Mouse (Mus musculus) intestine, postnatal 0 days (tissue): ENCODE measurements around the gene Atf3. TPM values are rescaled to one million over a fixed set of nuclear protein-coding genes. Genes with fewer than 3 reads are reported as not detected.

Experiments
- ATAC-seq: fragments of 200-750 bp; cut with Nextera tagmentation; 2 replicates; pipeline ENCODE4 v1.8.0; 2017; ENCODE audit warnings: mild to moderate bottlenecking, moderate TSS enrichment, moderate library complexity
- H3K27ac ChIP-seq: fragments of 300-500 bp; sonication (generic); 2 replicates; pipeline ENCODE4 v1.5.1; 2014; ENCODE audit warnings: mild to moderate bottlenecking, low read depth, low read length, moderate library complexity
- H3K27me3 ChIP-seq: fragments of 300-500 bp; sonication (generic); replicated peaks from 2 replicates; pipeline ENCODE4 v1.6.1; 2014; ENCODE audit warnings: low read length, mixed read lengths; ENCODE audit not compliant: control insufficient read depth, insufficient read depth
- H3K36me3 ChIP-seq: fragments of 300-500 bp; sonication (generic); 2 replicates; pipeline ENCODE4 v1.6.1; 2014; ENCODE audit warnings: mild to moderate bottlenecking, moderate library complexity; ENCODE audit not compliant: control insufficient read depth, insufficient read depth
- H3K4me1 ChIP-seq: fragments of 300-500 bp; sonication (generic); replicated peaks from 2 replicates; pipeline ENCODE4 v1.6.1; 2014; ENCODE audit warnings: antibody characterized with exemption, low read length, mixed read lengths; ENCODE audit not compliant: control insufficient read depth, insufficient read depth
- H3K4me2 ChIP-seq: fragments of 300-500 bp; sonication (generic); replicated peaks from 2 replicates; pipeline ENCODE4 v1.6.1; 2014; ENCODE audit warnings: low read depth, mild to moderate bottlenecking, moderate library complexity
- H3K4me3 ChIP-seq: fragments of 300-500 bp; sonication (generic); 2 replicates; pipeline ENCODE4 v1.5.1; 2014; ENCODE audit warnings: low read depth, low read length
- H3K9ac ChIP-seq: fragments of 300-500 bp; sonication (generic); 2 replicates; pipeline ENCODE4 v1.6.1; 2014; ENCODE audit warnings: mild to moderate bottlenecking, low read depth, low read length
- H3K9me3 ChIP-seq: fragments of 300-500 bp; sonication (generic); 2 replicates; pipeline ENCODE4 v1.6.1; 2016; ENCODE audit warnings: mixed run types; ENCODE audit not compliant: control insufficient read depth
- CTCF ChIP-seq: sonication (generic); IDR thresholded peaks from 2 replicates; pipeline ENCODE4 v1.5.1; 2016; ENCODE audit warnings: low read depth, mild to moderate bottlenecking, control low read depth, antibody characterized with exemption, moderate library complexity
- WGBS: fragments of 180-500 bp; shearing (Covaris S2); extraction: QIAGEN DNeasy Blood & Tissue Kit; methylation state at CpG from one replicate; pipeline ENCODE4 v1.1.7; 2014; 5-methylcytosine and 5-hydroxymethylcytosine counted together
- polyA plus RNA-seq: library from polyadenylated mRNA; unstranded; fragments of >200 nt; fragmentation: Nextera tagmentation; extraction: Ambion mirVana; gene quantifications from 2 replicates; pipeline ENCODE4 v1.2.1, GENCODE M21; 2015

Atf3 gene
- polyA plus RNA-seq, 1 experiment from 2014 or later = 5.0 TPM

DNA sequence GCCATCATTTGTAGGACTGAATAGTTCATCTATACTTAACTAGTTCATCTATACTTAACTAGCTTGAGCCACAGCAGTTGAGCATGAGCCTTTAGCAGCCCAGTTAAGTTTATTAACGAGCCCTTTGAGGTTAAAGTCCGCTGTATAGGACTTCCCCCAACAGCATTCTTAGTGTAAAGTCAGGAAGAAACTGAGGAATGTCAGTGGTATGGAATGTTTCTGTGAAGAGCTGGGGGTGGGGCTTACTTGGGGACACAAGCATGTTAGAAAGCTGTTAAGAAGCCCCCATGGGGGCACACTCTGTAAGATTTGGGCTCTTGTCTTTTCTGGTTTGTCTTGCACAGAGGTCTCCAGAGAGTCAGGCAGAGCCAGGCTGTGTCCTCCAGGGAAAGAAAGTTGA, 38.0 kb downstream of the Atf3 start:
- no peaks in the 10 kb centered on the region for H3K9me3 ChIP-seq
- H3K4me3 ChIP-seq = peak overlapping the region; percentile 14; the same call in 1 of the 2 replicates
- no peak overlapping the region for H3K27ac ChIP-seq
- WGBS = 14% methylated on average over 2 of the region's 2 CpGs
- ATAC-seq = no peak
- no peak for TF ChIP-seq CTCF
- peaks cover 5% of the 10 kb centered on the region for H3K27me3 ChIP-seq
- H3K9ac ChIP-seq = no peak overlapping the region
- H3K36me3 ChIP-seq = no peaks in the 10 kb centered on the region
- H3K4me2 ChIP-seq = peak overlapping the region; percentile 58
- peaks cover 28% of the 10 kb centered on the region for H3K4me1 ChIP-seq

DNA sequence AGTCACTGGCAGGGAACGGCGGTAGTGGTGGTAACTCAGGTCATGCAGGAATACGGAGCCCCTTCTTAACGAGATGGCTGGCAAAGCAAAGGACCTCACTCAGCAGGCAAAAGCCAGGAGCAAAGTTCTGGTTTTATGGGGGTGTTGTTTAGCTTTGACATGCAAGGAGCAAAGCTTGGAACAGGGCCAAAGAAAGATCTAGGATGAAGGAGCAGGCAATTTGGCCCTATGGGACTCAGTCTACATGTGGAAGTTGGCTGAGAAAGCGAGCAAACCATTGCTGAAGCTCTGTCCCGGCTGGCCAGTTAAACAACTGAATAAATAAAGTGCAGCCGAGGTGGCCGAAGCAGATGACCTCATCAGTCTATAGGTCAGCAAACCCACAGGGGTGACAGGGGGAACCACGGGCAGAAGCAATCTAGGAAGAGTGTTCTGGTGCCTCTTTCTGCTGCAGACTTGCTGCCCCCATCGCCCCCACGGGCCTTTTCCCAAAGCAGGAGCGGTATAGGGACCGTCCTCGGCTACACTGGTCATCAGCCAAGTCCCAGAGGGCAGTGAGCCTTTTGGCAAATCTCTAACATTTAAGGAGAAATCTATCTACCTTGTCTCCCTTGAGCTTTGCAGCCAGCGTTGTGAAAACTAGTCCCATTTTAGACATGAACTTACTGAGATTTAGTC, 39.2 kb downstream of the Atf3 start:
- no peak for ATAC-seq
- H3K27ac ChIP-seq = no peak overlapping the region
- WGBS = 26% methylated on average over 15 of the region's 15 CpGs
- H3K4me3 ChIP-seq = no peak overlapping the region
- H3K4me1 ChIP-seq = peaks cover 23% of the 10 kb centered on the region
- no peaks in the 10 kb centered on the region for H3K27me3 ChIP-seq
- TF ChIP-seq CTCF = no peak
- H3K4me2 ChIP-seq = peak overlapping the region; percentile 43
- no peaks in the 10 kb centered on the region for H3K9me3 ChIP-seq
- H3K36me3 ChIP-seq = no peaks in the 10 kb centered on the region
- no peak overlapping the region for H3K9ac ChIP-seq

DNA sequence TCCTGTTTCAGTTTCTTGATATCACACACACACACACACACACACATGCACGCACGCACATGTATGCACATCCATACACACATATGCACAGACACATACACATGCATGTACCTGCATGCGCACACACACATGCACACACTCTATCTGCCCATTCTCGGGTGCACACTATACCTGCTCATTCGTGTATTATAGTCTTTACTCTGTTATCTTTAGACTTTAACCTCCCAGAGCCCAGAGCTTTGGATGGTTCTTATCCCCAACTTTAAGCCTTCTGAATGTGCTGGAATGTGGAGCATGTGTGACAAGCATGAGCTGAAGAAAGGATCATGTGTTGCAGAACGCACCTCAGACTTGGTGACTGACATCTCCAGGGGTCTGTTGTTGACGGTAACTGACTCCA, 41.0 kb downstream of the Atf3 start:
- no peaks in the 10 kb centered on the region for H3K27me3 ChIP-seq
- H3K4me2 ChIP-seq = no peak overlapping the region
- no peak for TF ChIP-seq CTCF
- H3K27ac ChIP-seq = no peak overlapping the region
- no peak overlapping the region for H3K9ac ChIP-seq
- H3K36me3 ChIP-seq = 0 out of 2 replicates have a peak, but pooled peaks cover 2% of the 10 kb centered on the region
- no peak overlapping the region for H3K4me3 ChIP-seq
- 54% methylated on average over 7 of the region's 7 CpGs for WGBS
- peaks cover 23% of the 10 kb centered on the region for H3K4me1 ChIP-seq
- ATAC-seq = peak; percentile 32; the same call in 1 of the 2 replicates
- H3K9me3 ChIP-seq = no peaks in the 10 kb centered on the region

DNA sequence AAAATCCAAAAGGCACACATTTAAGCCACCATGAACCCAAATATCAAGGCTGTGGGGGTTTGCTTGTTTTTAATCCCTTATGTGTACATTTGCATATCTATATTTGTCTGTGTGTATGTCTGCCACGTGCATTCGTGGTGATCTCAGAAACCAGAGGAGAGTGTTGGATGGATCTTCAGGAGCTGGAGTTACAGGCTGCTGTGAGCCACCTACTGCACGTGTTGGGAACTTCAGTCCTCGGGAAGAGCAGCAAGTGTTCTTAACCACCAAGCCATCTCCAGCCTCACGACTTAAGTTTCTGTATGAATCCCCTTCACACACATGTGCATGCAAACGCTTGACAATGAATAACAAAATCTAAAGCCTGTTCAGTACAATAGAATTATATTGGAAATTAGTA, 45.4 kb downstream of the Atf3 start:
- Histone ChIP-seq H3K36me3 (peaks cover 13% of the 10 kb centered on the region; the same call in 1 of the 2 replicates), H3K9ac (no peak overlapping the region), H3K27me3 (no peaks in the 10 kb centered on the region), H3K4me3 (no peak overlapping the region), H3K4me2 (no peak overlapping the region), H3K4me1 (no peaks in the 10 kb centered on the region), H3K9me3 (no peaks in the 10 kb centered on the region), H3K27ac (no peak overlapping the region)
- TF ChIP-seq CTCF = peak; percentile 78
- WGBS = 13% methylated on average over 6 of the region's 6 CpGs
- no peak for ATAC-seq

DNA sequence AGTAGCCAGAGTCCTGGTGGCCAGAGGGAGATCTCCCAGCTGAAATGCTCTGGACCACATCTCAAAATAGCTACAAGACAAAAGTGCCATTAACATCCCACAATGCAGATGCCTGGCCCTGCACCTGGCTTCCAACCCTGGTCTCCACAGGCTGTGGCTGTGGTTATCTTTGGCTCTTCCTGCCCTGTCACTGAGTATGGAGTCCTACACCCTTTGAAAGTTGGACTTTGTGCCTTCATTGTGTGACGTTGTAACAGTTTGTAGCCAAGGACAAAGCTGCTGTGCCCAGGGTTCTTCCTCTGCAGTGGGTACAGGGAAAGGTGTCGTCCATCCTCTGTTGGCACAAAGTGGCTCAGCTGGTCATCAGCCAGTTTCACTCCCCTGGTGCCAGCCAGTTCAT, 47.4 kb downstream of the Atf3 start:
- Histone ChIP-seq H3K36me3 (peaks cover 13% of the 10 kb centered on the region; the same call in 1 of the 2 replicates), H3K9ac (no peak overlapping the region), H3K27ac (no peak overlapping the region), H3K27me3 (no peaks in the 10 kb centered on the region), H3K4me1 (no peaks in the 10 kb centered on the region), H3K9me3 (no peaks in the 10 kb centered on the region), H3K4me3 (no peak overlapping the region), H3K4me2 (no peak overlapping the region)
- peak; percentile 56 for ATAC-seq
- WGBS = 50% methylated on average over 2 of the region's 2 CpGs
- TF ChIP-seq CTCF = no peak

DNA sequence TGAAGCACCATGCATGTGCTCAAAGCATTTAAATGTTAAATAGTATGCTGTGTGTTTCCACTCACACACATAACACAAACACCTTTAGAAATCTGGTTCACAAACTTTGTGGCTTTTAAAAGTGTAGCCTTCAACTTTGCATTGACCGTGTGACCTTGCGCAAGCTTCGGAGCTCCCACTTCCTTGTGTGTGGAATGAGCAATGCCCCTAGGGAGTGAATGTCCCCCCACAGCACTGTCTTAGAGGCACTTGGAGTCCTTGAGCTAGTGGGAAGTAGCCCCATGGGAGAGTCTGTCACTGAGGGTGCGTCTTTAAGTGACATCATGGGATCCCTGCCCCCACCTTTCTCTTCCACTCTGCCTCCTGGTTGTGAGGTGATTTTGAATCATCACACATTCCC, 51.6 kb downstream of the Atf3 start:
- Histone ChIP-seq H3K4me1 (no peaks in the 10 kb centered on the region), H3K36me3 (peaks cover 4% of the 10 kb centered on the region; the same call in 1 of the 2 replicates), H3K9ac (no peak overlapping the region), H3K4me2 (no peak overlapping the region), H3K9me3 (no peaks in the 10 kb centered on the region), H3K27me3 (no peaks in the 10 kb centered on the region), H3K27ac (no peak overlapping the region), H3K4me3 (no peak overlapping the region)
- ATAC-seq = no peak
- TF ChIP-seq CTCF = no peak
- 67% methylated on average over 4 of the region's 4 CpGs for WGBS
